Comparison of ENCODE assay signal across 17 mouse cellular contexts in the genomic region with DNA sequence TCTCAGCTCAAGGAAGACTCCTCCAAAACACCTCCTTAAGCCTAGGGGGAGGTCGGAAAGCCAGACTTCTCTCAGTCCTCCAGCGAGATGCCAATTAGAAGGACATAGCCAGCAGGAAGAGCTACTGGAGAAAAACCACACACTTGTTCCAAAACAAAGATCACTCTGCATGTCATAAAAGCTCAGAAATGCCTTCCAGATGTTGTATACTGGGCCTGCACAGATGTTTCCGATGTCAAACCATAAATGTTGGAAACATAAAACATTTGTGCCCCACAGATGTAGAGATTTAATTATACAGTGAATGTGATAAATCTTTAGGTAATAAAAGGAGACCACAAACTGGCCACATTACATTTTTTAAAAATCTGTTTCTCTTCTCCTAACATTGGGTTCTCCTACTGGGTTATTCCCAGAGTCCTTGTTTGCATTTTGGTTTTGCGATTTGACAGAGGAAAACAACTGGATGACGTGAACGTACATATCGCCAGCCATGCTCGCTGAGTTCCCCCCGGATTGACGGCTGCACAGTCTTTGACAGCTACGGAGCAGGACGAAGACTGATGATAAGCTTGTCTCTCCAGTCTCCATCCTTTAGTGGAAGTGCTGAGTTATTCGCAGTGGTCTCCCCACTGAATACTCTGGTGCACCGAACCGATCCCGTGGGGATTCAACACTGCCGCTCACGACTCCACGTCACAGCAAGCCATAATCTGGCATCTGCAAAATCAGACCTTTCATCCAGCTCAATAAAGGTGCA.
DNase-seq lines count a peak whose midpoint lies in the region; ATAC-seq and TF ChIP-seq lines count a peak whose summit lies in the region.
"Had no signal": no experiment of that assay in that cellular context is flagged by ENCODE, and none has a peak within 500 bp of the region (broad histone marks: within the 10 kb centered on the region; RNA-seq: fewer than 3 reads in every experiment).

No protein-coding gene starts in this region.

- ATAC-seq in kidney, postnatal 0 days (replicated peaks; ENCODE audit: low FRiP score, low read depth), result no peak
- ATAC-seq in embryonic facial prominence, embryonic 13.5 days (ENCODE audit: insufficient number of reproducible peaks, insufficient read depth, low FRiP score, low TSS enrichment, low read depth), result no peak; the same call in 1 of the 2 replicates
- ATAC-seq in embryonic facial prominence, embryonic 15.5 days (ENCODE audit: insufficient number of reproducible peaks, low FRiP score, low TSS enrichment, low read depth), result no peak
- ATAC-seq in limb, embryonic 14.5 days (ENCODE audit: low FRiP score, low read depth), result peak; percentile 67

- H3K9me3 ChIP-seq in kidney, postnatal 0 days (replicated peaks; ENCODE audit: low read length), result no peaks in the 10 kb centered on the region
- no peaks in the 10 kb centered on the region for H3K9me3 ChIP-seq in embryonic facial prominence, embryonic 13.5 days
- no peaks in the 10 kb centered on the region for H3K9me3 ChIP-seq in embryonic facial prominence, embryonic 15.5 days (replicated peaks)
- H3K9me3 ChIP-seq in limb, embryonic 14.5 days (ENCODE audit: control insufficient read depth, low read length), result no peaks in the 10 kb centered on the region
- H3K9me3 ChIP-seq: heart, embryonic 13.5 days; hindbrain, embryonic 13.5 days had no signal

- H3K4me2 ChIP-seq in kidney, postnatal 0 days (ENCODE audit: low read length), result no peak overlapping the region
- H3K4me2 ChIP-seq in embryonic facial prominence, embryonic 13.5 days, result peak overlapping the region; percentile 39
- H3K4me2 ChIP-seq in embryonic facial prominence, embryonic 15.5 days (replicated peaks), result peak overlapping the region; percentile 26
- H3K4me2 ChIP-seq in limb, embryonic 14.5 days (replicated peaks; ENCODE audit: low read depth, low read length, severe bottlenecking), result peak overlapping the region; percentile 33
- H3K4me2 ChIP-seq: heart, embryonic 13.5 days; hindbrain, embryonic 13.5 days had no signal

- 61% methylated on average over 19 of the region's 19 CpGs for WGBS in kidney, postnatal 0 days
- WGBS in kidney, adult 2 months, result 80% methylated on average over 19 of the region's 19 CpGs
- WGBS in embryonic facial prominence, embryonic 13.5 days, result 45% methylated on average over 19 of the region's 19 CpGs
- WGBS in embryonic facial prominence, embryonic 15.5 days, result 44% methylated on average over 19 of the region's 19 CpGs
- WGBS in limb, embryonic 14.5 days, result 22% methylated on average over 19 of the region's 19 CpGs

- DNase-seq in kidney, postnatal 0 days (ENCODE audit: low spot score), result peak; percentile 87
- no peak for DNase-seq in kidney, adult 2 months
- peak; percentile 73 for DNase-seq in limb, embryonic 14.5 days (ENCODE audit: low spot score)
- DNase-seq in layer of hippocampus, postnatal 25 days (ENCODE audit: extremely low spot score in 1 of 2, low spot score in 1 of 2), result no peak
- DNase-seq in layer of hippocampus, adult 9-11 months, result no peak
- DNase-seq: adrenal gland, adult 2 months; cerebellum, adult 2 months; cerebellum, postnatal 36 days; gastrocnemius, postnatal 14 days; heart, adult 18-20 months; liver; lung, postnatal 14 days; retina, postnatal 1 day had no signal

- TF ChIP-seq CTCF in kidney, postnatal 0 days (IDR thresholded peaks at IDR 0.05; ENCODE audit: low read depth), result no peak
- TF ChIP-seq CTCF in kidney, adult 2 months (conservative IDR thresholded peaks at IDR 0.05; ENCODE audit: insufficient read depth, insufficient read length, low read depth, low read length), result no peak

- no peak overlapping the region for H3K4me3 ChIP-seq in kidney, postnatal 0 days (replicated peaks; ENCODE audit: low read depth, low read length)
- no peak overlapping the region for H3K4me3 ChIP-seq in kidney, adult 2 months (ENCODE audit: insufficient read depth, low read depth, low read length)
- H3K4me3 ChIP-seq in embryonic facial prominence, embryonic 13.5 days, result no peak overlapping the region
- no peak overlapping the region for H3K4me3 ChIP-seq in embryonic facial prominence, embryonic 15.5 days (replicated peaks)
- no peak overlapping the region for H3K4me3 ChIP-seq in limb, embryonic 14.5 days (replicated peaks; ENCODE audit: low read length)
- H3K4me3 ChIP-seq: heart, embryonic 13.5 days; hindbrain, embryonic 13.5 days had no signal

- no peak for TF ChIP-seq POLR2A in kidney, adult 2 months (IDR thresholded peaks at IDR 0.05; ENCODE audit: low read depth, low read length)
- no peak for TF ChIP-seq POLR2A in limb, embryonic 14.5 days (IDR thresholded peaks at IDR 0.05; ENCODE audit: borderline replicate concordance, extremely low read depth, insufficient read depth, insufficient read length)

- H3K36me3 ChIP-seq in kidney, postnatal 0 days (ENCODE audit: insufficient read depth, low read length), result no peaks in the 10 kb centered on the region
- H3K36me3 ChIP-seq in kidney, adult 2 months (ENCODE audit: control insufficient read depth, insufficient read depth, low read length), result no peaks in the 10 kb centered on the region
- H3K36me3 ChIP-seq in embryonic facial prominence, embryonic 13.5 days, result no peaks in the 10 kb centered on the region
- H3K36me3 ChIP-seq in embryonic facial prominence, embryonic 15.5 days, result no peaks in the 10 kb centered on the region
- H3K36me3 ChIP-seq in limb, embryonic 14.5 days (ENCODE audit: control insufficient read depth, insufficient read depth, low read length), result no peaks in the 10 kb centered on the region
- H3K36me3 ChIP-seq: heart, embryonic 13.5 days; hindbrain, embryonic 13.5 days had no signal

- H3K27ac ChIP-seq in kidney, postnatal 0 days, result no peak overlapping the region
- H3K27ac ChIP-seq in kidney, adult 2 months (ENCODE audit: insufficient read depth, low read depth, low read length), result no peak overlapping the region
- H3K27ac ChIP-seq in embryonic facial prominence, embryonic 13.5 days, result no peak overlapping the region
- H3K27ac ChIP-seq in embryonic facial prominence, embryonic 15.5 days (replicated peaks), result no peak overlapping the region
- H3K27ac ChIP-seq in limb, embryonic 14.5 days (replicated peaks; ENCODE audit: low read depth, low read length), result no peak overlapping the region
- H3K27ac ChIP-seq: heart, embryonic 13.5 days; hindbrain, embryonic 13.5 days had no signal

- H3K9ac ChIP-seq in kidney, postnatal 0 days (ENCODE audit: low read depth, low read length), result no peak overlapping the region
- H3K9ac ChIP-seq in embryonic facial prominence, embryonic 13.5 days, result no peak overlapping the region
- H3K9ac ChIP-seq in embryonic facial prominence, embryonic 15.5 days, result no peak overlapping the region
- H3K9ac ChIP-seq in limb, embryonic 14.5 days (ENCODE audit: low read depth, low read length, severe bottlenecking), result no peak overlapping the region
- H3K9ac ChIP-seq: heart, embryonic 13.5 days; hindbrain, embryonic 13.5 days had no signal

- H3K27me3 ChIP-seq in kidney, postnatal 0 days (ENCODE audit: insufficient read depth, low read length), result no peaks in the 10 kb centered on the region
- no peaks in the 10 kb centered on the region for H3K27me3 ChIP-seq in kidney, adult 2 months (replicated peaks; ENCODE audit: control insufficient read depth, insufficient read depth, low read length)
- peaks cover 39% of the 10 kb centered on the region for H3K27me3 ChIP-seq in embryonic facial prominence, embryonic 13.5 days
- H3K27me3 ChIP-seq in embryonic facial prominence, embryonic 15.5 days, result 0 out of 2 replicates have a peak, but pooled peaks cover 4% of the 10 kb centered on the region
- no peaks in the 10 kb centered on the region for H3K27me3 ChIP-seq in limb, embryonic 14.5 days (ENCODE audit: control insufficient read depth, insufficient read depth, low read length)
- H3K27me3 ChIP-seq: heart, embryonic 13.5 days; hindbrain, embryonic 13.5 days had no signal

- no peaks in the 10 kb centered on the region for H3K4me1 ChIP-seq in kidney, postnatal 0 days (replicated peaks; ENCODE audit: insufficient read depth, low read length)
- no peaks in the 10 kb centered on the region for H3K4me1 ChIP-seq in kidney, adult 2 months (ENCODE audit: control insufficient read depth, insufficient read depth, low read length)
- H3K4me1 ChIP-seq in embryonic facial prominence, embryonic 13.5 days, result peaks cover 14% of the 10 kb centered on the region
- 0 out of 2 replicates have a peak, but pooled peaks cover 6% of the 10 kb centered on the region for H3K4me1 ChIP-seq in embryonic facial prominence, embryonic 15.5 days
- peaks cover 9% of the 10 kb centered on the region for H3K4me1 ChIP-seq in limb, embryonic 14.5 days (ENCODE audit: control insufficient read depth, insufficient read depth, low read length)
- H3K4me1 ChIP-seq: heart, embryonic 13.5 days; hindbrain, embryonic 13.5 days had no signal

Comparison
In these comparisons a context has a peak if more than half of its experiments do, and no peak if none do; other contexts are left out.
1. DNase-seq: peak in kidney, postnatal 0 days (single experiment) and limb, embryonic 14.5 days (single experiment); none in kidney, adult 2 months (single experiment), layer of hippocampus, postnatal 25 days (0 of 2) and layer of hippocampus, adult 9-11 months (single experiment).